Mouse (Mus musculus) CH12.LX (cell line): Measurements from ENCODE around the gene Adgrg6. TPM values are rescaled to one million over a fixed set of nuclear protein-coding genes. Genes with fewer than 3 reads are reported as not detected.

Experiments used
- DNase-seq: peaks from one replicate; pipeline ENCODE4 v3.0.0-alpha.2; 2013; ENCODE audit errors: extremely low read depth
- H3K27ac ChIP-seq: 2 replicates; pipeline ENCODE4 v1.5.1; 2012; ENCODE audit warnings: low read depth, mild to moderate bottlenecking, control low read depth, moderate library complexity; ENCODE audit not compliant: insufficient read depth
- H3K27me3 ChIP-seq: replicated peaks from 2 replicates; pipeline ENCODE3; 2012; ENCODE audit warnings: inconsistent platforms
- H3K36me3 ChIP-seq, 2 experiments: replicated peaks in 1 of 2; 2 replicates each; pipeline versions ENCODE3 to v1.6.1; 2012; ENCODE audit warnings: inconsistent platforms in 1 of 2, low read length in 1 of 2, mild to moderate bottlenecking in 1 of 2, mixed read lengths in 1 of 2, moderate library complexity in 1 of 2; ENCODE audit not compliant: control insufficient read depth in 1 of 2, insufficient read depth in 1 of 2
- H3K4me1 ChIP-seq, 2 experiments: 2 replicates each; pipeline ENCODE4 v1.6.1; 2012; ENCODE audit warnings: inconsistent platforms in 1 of 2, moderate library complexity in 1 of 2; ENCODE audit not compliant: insufficient read depth in 2 of 2, control insufficient read depth in 1 of 2
- H3K4me2 ChIP-seq: 2 replicates; pipeline ENCODE4 v1.6.1; 2012; ENCODE audit warnings: low read depth, mild to moderate bottlenecking, control low read depth; ENCODE audit not compliant: poor library complexity, insufficient read depth, severe bottlenecking
- H3K4me3 ChIP-seq, 3 experiments: fragments of 150-350 bp in 1 of 3; sonication (generic) in 1 of 3; replicated peaks in 1 of 3; 2 replicates each; pipeline versions ENCODE3 to v1.5.1; 2011 to 2012; ENCODE audit warnings: low read depth in 2 of 3, low read length in 2 of 3, mild to moderate bottlenecking in 2 of 3, moderate library complexity in 2 of 3, control low read depth in 1 of 3, improper control_type of control experiment in 1 of 3, inconsistent platforms in 1 of 3, mixed read lengths in 1 of 3; ENCODE audit not compliant: poor library complexity in 1 of 3
- H3K79me2 ChIP-seq: replicated peaks from 2 replicates; pipeline ENCODE4 v1.6.1; 2012; ENCODE audit warnings: mild to moderate bottlenecking, moderate library complexity; ENCODE audit not compliant: control insufficient read depth, poor library complexity, insufficient read depth, severe bottlenecking; ENCODE audit errors: extremely low read depth
- H3K9ac ChIP-seq: 2 replicates; pipeline ENCODE4 v1.6.1; 2012; ENCODE audit warnings: low read depth, mild to moderate bottlenecking, control low read depth, moderate library complexity; ENCODE audit not compliant: insufficient read depth
- H3K9me3 ChIP-seq: replicated peaks from 2 replicates; pipeline ENCODE3; 2012; ENCODE audit warnings: low read length, inconsistent platforms, mixed read lengths
- CHD1 ChIP-seq: IDR thresholded peaks from 2 replicates; pipeline ENCODE4 v1.6.1; 2012; ENCODE audit warnings: low read depth, low read length, improper control_type of control experiment, inconsistent platforms
- CHD2 ChIP-seq: IDR thresholded peaks from 2 replicates; pipeline ENCODE4 v1.6.1; 2011; ENCODE audit warnings: low read length, improper control_type of control experiment
- ELF1 ChIP-seq: IDR thresholded peaks from 2 replicates; pipeline ENCODE4 v1.6.1; 2014; ENCODE audit warnings: low read depth, mild to moderate bottlenecking, inconsistent platforms, low read length, improper control_type of control experiment
- EP300 ChIP-seq: IDR thresholded peaks from 2 replicates; pipeline ENCODE4 v1.6.1; 2011; ENCODE audit warnings: low read length, improper control_type of control experiment
- GABPA ChIP-seq: IDR thresholded peaks from 2 replicates; pipeline ENCODE4 v1.6.1; 2012; ENCODE audit warnings: low read depth, low read length, improper control_type of control experiment, inconsistent platforms; ENCODE audit not compliant: insufficient replicate concordance
- IRF4 ChIP-seq: IDR thresholded peaks from 2 replicates; pipeline ENCODE4 v1.6.1; 2014; ENCODE audit warnings: low read depth, mild to moderate bottlenecking, inconsistent platforms, low read length, improper control_type of control experiment
- JUN ChIP-seq: IDR thresholded peaks from 2 replicates; pipeline ENCODE4 v1.6.1; 2011; ENCODE audit warnings: low read depth, mild to moderate bottlenecking, low read length, improper control_type of control experiment, moderate library complexity; ENCODE audit not compliant: insufficient read depth
- MAFK ChIP-seq: IDR thresholded peaks from 2 replicates; pipeline ENCODE4 v1.6.1; 2011; ENCODE audit warnings: low read length, improper control_type of control experiment; ENCODE audit not compliant: insufficient replicate concordance
- MAZ ChIP-seq: IDR thresholded peaks from 2 replicates; pipeline ENCODE4 v1.6.1; 2012; ENCODE audit warnings: low read depth, mild to moderate bottlenecking, inconsistent platforms, low read length, improper control_type of control experiment, moderate library complexity
- MXI1 ChIP-seq: IDR thresholded peaks from 2 replicates; pipeline ENCODE4 v1.6.1; 2011; ENCODE audit warnings: mild to moderate bottlenecking, low read depth, low read length, improper control_type of control experiment
- NELFE ChIP-seq: IDR thresholded peaks from 2 replicates; pipeline ENCODE4 v1.6.1; 2011; ENCODE audit warnings: low read depth, low read length, improper control_type of control experiment
- POLR2A ChIP-seq: IDR thresholded peaks from 2 replicates; pipeline ENCODE4 v1.6.1; 2011; ENCODE audit warnings: low read depth, mild to moderate bottlenecking, improper control_type of control experiment, low read length
- POLR2AphosphoS2 ChIP-seq: IDR thresholded peaks from 2 replicates; pipeline ENCODE4 v1.6.1; 2011; ENCODE audit warnings: low read depth, low read length, improper control_type of control experiment
- RAD21 ChIP-seq: IDR thresholded peaks from 2 replicates; pipeline ENCODE4 v1.6.1; 2011; ENCODE audit warnings: low read depth, mild to moderate bottlenecking, low read length, improper control_type of control experiment, moderate library complexity
- RCOR1 ChIP-seq: conservative IDR thresholded peaks from 2 replicates; pipeline ENCODE4 v1.6.1; 2012; ENCODE audit warnings: low read depth, mild to moderate bottlenecking, inconsistent platforms, low read length, improper control_type of control experiment
- UBTF ChIP-seq: IDR thresholded peaks from 2 replicates; pipeline ENCODE4 v1.6.1; 2012; ENCODE audit warnings: low read depth, mild to moderate bottlenecking, inconsistent platforms, low read length, improper control_type of control experiment, moderate library complexity
- ZMIZ1 ChIP-seq: IDR thresholded peaks from 2 replicates; pipeline ENCODE4 v1.6.1; 2012; ENCODE audit warnings: low read depth, mild to moderate bottlenecking, inconsistent platforms, low read length, improper control_type of control experiment
- ZNF384 ChIP-seq: IDR thresholded peaks from 2 replicates; pipeline ENCODE4 v1.6.1; 2012; ENCODE audit warnings: low read depth, low read length, improper control_type of control experiment, inconsistent platforms
- dilution Hi-C: fragments of 300-500 bp; cut with MboI; formaldehyde crosslinking; loops from 2 replicates; pipeline ENCODE4 v1.14.3; 2020; ENCODE audit warnings: low sequenced_read_pairs; ENCODE audit not compliant: extremely low pct_unique_long_range_greater_than_20kb, extremely low pct_ligation_motif_present
- in situ Hi-C: fragments of 300-500 bp; cut with MboI; formaldehyde crosslinking; loops from 3 replicates; pipeline ENCODE4 v1.14.3; 2019; ENCODE audit warnings: low sequenced_read_pairs, low pct_ligation_motif_present, low pct_unique_long_range_greater_than_20kb, mixed read lengths
- polyA plus RNA-seq: library from polyadenylated mRNA; unstranded; fragments of >175 nt; gene quantifications from 2 replicates; pipeline ENCODE4 v1.2.1, GENCODE M21; 2012; ENCODE audit warnings: low read depth; ENCODE audit not compliant: insufficient read length
- total RNA-seq, 2 experiments: library from RNA; depleted of rRNA; stranded (reverse); fragments of 300-350 nt in 1 of 2; fragments of >200 nt in 1 of 2; gene quantifications; 2 replicates each; pipeline ENCODE4 v1.2.3; 2012 to 2014

Gene Adgrg6
- not detected in 2 replicates for total RNA-seq (2012; rRNA removed)
- total RNA-seq (2014; rRNA removed), result not detected in 2 replicates
- not detected in 2 replicates for polyA plus RNA-seq

DNA sequence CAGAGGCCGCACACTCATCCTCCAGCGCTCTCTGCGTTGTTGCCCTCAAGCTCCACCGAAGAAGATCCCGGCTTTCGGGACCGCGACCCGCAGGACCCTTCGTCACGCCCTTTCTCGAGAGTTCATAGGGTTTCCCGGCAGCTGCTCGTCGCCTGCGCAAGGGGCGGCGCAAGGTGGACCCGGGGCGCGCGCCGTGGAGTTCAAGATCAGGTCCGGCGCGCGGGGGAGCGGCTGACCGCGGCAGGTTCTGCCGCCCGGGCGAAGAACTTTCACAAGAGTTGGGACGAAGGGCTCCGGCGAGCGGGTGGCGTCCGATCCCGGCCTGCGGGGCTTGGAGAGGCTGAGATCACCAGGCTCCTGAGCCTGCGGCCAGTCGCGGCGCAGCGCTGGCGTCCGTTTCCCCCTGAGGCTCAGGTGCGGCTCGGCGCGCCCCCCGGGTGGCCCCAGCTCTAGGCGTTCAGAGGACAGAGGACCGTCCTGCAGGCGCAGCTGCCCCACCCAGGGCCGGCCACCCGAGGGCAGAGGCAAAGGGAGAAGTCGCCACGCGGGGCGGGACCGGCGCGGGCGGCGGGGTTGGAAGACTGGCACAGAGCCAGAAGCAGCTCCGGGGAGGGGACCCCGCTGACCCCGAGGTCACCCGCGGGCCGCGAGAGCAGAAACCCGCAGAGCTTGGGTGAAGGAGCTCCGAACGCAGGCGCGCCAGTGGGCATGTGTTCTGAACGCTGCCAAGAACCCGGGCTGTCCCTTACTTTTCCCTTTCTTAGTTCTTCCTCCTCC is at the start of gene Adgrg6:
Gene Adgrg6 (minus strand): TSS at position 719 of the 777 bp plus-strand sequence.
- Histone ChIP-seq H3K9me3 (peaks cover 3% of the 10 kb centered on the region), H3K27me3 (no peaks in the 10 kb centered on the region), H3K4me3 (no peak within 1 kb of the TSS), H3K27ac (no peak within 1 kb of the TSS), H3K4me1 (peaks cover 0 to 14% of the 10 kb centered on the region in 2 experiments; a peak in 1 of 4 replicates), H3K36me3 (no peaks in the 10 kb centered on the region), H3K79me2 (no peaks in the 10 kb centered on the region), H3K4me2 (no peak within 1 kb of the TSS), H3K9ac (no peak within 1 kb of the TSS)
- TF ChIP-seq ZNF384 (no peak), ZMIZ1 (no peak), MAFK (no peak), MAZ (no peak), GABPA (no peak), IRF4 (no peak), RCOR1 (no peak), POLR2A (no peak), EP300 (no peak), MXI1 (no peak), ELF1 (no peak), RAD21 (no peak), POLR2AphosphoS2 (no peak)
- in situ Hi-C loops, result no loop called here
- dilution Hi-C loops, result no loop called here
- no peak for DNase-seq

DNA sequence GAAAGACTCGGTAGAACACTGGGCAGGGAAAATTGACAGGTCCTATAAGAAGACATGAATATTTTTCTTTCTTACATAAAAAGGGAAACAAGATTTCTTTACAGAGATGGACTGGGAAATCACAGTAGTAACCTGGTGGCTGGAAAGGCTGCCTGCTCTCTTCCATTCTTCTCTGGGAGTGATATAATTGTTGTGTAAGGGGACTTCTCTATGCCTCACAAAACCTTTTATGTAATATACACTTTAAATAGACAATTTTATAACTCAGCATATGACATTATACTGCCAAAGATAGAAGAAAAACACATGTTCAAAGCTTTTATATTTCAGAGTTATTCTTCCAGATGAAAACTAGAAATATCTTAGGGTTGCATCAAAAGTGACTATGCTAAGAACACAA is 46.8 kb upstream of the Adgrg6 start:
- dilution Hi-C loops, result no loop called here
- no peaks in the 10 kb centered on the region for H3K79me2 ChIP-seq

More for the DNA sequence above, 46.8 kb upstream of the Adgrg6 start:
- no peak overlapping the region for H3K4me3 ChIP-seq
- H3K9ac ChIP-seq, result no peak overlapping the region
- in situ Hi-C loops, result no loop called here
- no peaks in the 10 kb centered on the region for H3K27me3 ChIP-seq
- H3K36me3 ChIP-seq, result no peaks in the 10 kb centered on the region
- no peak overlapping the region for H3K4me2 ChIP-seq
- TF ChIP-seq GABPA (no peak), JUN (no peak), EP300 (no peak), CHD1 (no peak), CHD2 (no peak), UBTF (no peak), NELFE (no peak)
- no peak for DNase-seq
- no peak overlapping the region for H3K27ac ChIP-seq
- H3K9me3 ChIP-seq, result no peaks in the 10 kb centered on the region
- no peaks in the 10 kb centered on the region for H3K4me1 ChIP-seq
